Mouse (Mus musculus) bone marrow, adult 2 months (tissue): ENCODE results near the gene Tent5b.

Experiments
- CTCF ChIP-seq: fragments of 200-500 bp; IDR thresholded peaks from 2 replicates; pipeline ENCODE4 v1.5.1; 2011; ENCODE audit warnings: low read length, control low read depth; ENCODE audit not compliant: control insufficient read depth, insufficient read depth
- POLR2A ChIP-seq: fragments of 200-500 bp; IDR thresholded peaks from 2 replicates; pipeline ENCODE4 v1.6.1; 2011; ENCODE audit warnings: low read depth, mild to moderate bottlenecking, control low read depth, low read length, borderline replicate concordance; ENCODE audit not compliant: control insufficient read depth

GRCm38 (mm10) chr4:133471135-133471821 lies 8.7 kb upstream of the Tent5b start:
- TF ChIP-seq CTCF (no peak), POLR2A (no peak)
